Mouse (Mus musculus) embryo, embryonic 9.5 days (tissue): ENCODE data around the gene Pcdh9.

Experiments
- DNase-seq: peaks from one replicate; pipeline ENCODE4 v3.0.0-alpha.2; 2017; ENCODE audit errors: extremely low spot score

Pcdh9 gene

GRCm38 (mm10) chr14:93794530-93794929 is 95.9 kb downstream of the Pcdh9 start:
- no peak for DNase-seq

GRCm38 (mm10) chr14:93786234-93786633 is 104.2 kb downstream of the Pcdh9 start:
- DNase-seq, result no peak

DNA sequence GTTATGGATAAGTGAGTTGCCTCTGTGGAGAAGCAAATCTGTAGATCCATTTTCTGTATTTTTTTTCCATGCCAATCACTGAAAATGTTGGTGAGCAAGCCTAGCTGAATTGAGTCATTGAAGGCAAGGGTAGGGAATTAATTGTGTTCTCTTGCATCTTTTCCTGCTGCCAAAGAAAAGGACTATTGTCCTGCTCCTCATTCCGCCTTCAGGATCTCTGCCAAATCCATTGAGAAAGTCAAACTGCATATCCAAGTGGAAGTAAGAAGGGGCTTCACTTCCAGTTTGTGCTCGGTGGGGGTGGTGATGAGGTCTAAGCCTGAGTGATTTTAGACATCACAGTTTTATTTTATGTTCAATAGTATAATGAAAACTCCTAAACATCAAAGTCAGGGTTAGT is 105.4 kb downstream of the Pcdh9 start:
- no peak for DNase-seq

GRCm38 (mm10) chr14:93762855-93763254 is 127.6 kb downstream of the Pcdh9 start:
- no peak for DNase-seq

- no peak for DNase-seq
Observed at GRCm38 (mm10) chr14:93734077-93734673, 156.3 kb downstream of the Pcdh9 start.

- DNase-seq, result no peak
Observed at GRCm38 (mm10) chr14:93725798-93726197, 164.7 kb downstream of the Pcdh9 start.

GRCm38 (mm10) chr14:93719208-93719607 is 171.3 kb downstream of the Pcdh9 start:
- DNase-seq, result no peak

DNA sequence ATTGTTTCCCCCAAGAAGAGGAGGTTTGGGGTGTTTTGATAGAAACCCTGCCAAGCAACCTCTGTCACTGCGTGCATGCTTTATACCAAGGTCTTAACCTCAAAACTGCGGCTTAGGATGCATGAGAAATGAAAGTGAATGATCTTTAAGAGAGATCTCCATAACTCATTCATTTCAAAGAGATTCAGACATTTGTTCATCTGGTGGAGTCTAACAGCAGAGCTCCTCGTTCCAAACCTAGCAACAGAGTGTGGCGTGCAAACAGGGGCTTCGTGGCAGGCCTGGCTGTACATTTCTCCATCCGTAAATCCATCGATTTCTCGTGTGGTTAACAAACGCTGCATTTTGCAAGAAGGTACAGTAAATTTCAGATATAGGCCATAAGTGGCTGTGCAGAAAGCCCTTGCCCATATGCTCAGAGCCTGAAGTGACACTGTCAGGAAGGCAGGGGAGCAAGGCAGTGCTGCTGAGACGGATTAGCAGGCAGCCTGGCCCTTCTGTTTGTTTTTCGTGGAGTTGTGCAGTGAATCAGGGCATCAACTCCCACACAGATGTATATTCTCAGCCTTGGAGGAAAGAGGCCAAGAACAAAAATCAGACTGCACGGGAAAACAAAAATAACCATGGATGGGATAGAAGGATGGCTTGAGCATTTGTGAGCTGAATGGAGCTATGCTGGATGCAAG is 177.1 kb downstream of the Pcdh9 start:
- DNase-seq, result no peak

GRCm38 (mm10) chr14:93708651-93709050 is 181.8 kb downstream of the Pcdh9 start:
- DNase-seq, result no peak

GRCm38 (mm10) chr14:93701385-93702101 is 188.9 kb downstream of the Pcdh9 start:
- no peak for DNase-seq

- no peak for DNase-seq
Observed at GRCm38 (mm10) chr14:93700916-93701315, 189.6 kb downstream of the Pcdh9 start.

DNA sequence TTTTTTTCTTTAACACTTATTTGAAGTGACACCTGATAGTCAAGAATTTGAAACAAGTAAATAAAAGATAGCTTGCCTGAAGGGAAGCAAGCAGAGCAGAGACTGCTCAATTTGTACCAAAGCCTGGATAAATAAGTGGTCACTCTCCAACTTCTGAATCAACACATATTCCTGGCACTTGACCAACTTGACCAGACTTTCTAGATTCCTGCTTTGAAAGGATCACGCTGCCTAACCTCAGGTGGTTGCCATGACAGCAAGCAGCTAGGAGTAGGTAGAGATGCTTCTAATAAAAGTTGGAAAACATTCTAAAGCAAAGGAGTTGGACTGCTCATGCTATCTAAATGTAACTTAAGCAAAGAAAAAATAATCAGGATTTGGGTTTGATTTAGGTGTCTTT is 205.8 kb downstream of the Pcdh9 start:
- DNase-seq, result no peak

GRCm38 (mm10) chr14:93675273-93676068 is 215.0 kb downstream of the Pcdh9 start:
- DNase-seq, result no peak

GRCm38 (mm10) chr14:93653986-93654757 is 236.3 kb downstream of the Pcdh9 start:
- no peak for DNase-seq

DNA sequence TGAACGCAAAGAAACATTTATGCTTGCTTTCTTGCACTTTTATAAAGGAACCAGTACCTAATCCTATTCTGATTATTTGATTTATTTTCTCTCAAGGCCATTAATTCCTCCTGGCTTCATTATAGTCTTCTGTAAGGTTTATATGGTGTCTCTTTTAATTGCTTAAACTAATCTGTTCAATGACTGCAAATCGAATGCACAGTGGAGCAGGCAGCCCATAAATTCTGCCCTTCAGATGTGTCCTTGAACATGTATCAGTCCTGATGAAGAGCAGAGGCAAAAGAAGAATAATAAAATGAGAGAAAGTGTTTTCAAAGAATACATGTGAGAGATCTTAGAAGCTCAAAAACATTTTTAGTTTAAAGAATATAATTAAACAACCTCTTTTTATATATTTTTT is 263.2 kb downstream of the Pcdh9 start:
- no peak for DNase-seq

DNA sequence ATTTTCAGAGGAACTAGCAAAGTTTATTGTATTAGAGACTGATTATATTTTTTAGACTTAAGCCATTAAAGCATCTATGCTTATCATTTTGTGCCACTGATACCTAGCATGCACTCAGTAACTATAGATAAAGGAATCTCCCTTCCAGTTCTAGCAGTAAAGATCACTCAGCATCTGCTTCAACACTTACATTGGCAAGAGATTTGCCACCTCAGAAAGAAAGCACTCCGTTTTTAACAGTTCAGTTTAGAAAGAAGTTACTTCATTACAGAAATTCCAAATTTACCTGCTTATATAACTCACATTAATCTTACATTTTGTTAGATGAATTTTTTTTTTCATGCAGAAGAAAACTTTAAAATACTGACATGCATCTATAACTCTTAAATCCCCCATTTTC is 266.3 kb downstream of the Pcdh9 start:
- no peak for DNase-seq

GRCm38 (mm10) chr14:93621211-93621610 is 269.3 kb downstream of the Pcdh9 start:
- DNase-seq, result no peak

DNA sequence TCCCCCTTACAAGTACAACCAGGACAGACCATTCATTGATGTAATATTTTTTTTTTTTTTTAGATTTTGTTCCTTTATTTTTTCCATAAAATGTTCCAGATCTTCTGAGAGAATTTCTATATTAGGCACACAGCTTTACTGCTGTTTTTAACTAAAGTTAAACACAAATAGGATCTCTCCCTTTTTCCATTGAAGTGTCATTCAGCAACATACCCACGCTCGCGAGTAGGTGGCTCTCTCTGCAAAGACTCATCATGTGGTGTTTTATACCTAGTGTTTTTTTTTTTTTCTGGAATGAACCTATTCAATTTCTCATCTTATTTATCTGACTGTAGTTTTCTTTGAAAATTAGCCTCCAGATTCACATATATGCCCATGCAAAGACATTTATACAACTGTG is 282.9 kb downstream of the Pcdh9 start:
- DNase-seq, result no peak

DNA sequence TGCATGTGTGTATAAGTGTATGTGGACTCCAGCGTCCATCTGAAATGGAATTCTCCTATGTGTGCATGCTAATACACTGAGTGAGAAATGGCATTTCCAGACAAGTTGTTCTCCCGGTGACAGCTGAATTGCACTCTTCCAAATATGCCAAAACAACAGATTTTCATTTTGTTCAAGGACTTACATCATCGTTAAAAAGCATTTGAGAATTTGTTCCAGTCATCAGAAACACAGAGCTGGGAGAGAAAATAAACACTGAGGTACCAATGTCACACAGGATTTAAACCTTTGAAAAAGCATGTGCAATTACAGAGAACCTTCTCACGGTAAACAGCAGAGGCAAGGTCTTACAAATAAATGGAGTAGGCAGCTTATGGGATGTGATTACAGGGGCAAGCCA is 290.5 kb downstream of the Pcdh9 start:
- DNase-seq, result no peak

GRCm38 (mm10) chr14:93585432-93586024 is 305.0 kb downstream of the Pcdh9 start:
- no peak for DNase-seq

DNA sequence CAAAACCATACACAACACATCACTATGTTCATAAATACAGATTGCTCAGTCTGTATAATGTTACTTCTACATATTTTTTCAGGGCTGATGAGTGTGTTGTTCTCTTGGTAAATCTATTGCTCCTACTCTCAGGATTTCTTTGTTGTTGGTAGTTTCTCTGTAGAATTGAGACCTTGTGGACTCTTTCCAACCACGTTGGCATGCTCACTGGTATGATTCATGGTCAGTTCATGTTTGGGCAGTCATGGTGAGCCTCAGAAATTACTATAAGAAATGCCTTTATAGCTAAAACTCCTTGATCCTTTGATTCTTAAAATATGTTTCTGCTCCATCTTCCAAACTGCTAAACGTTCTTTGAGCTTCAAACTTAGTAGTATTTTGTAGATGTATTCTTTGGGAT is 326.1 kb downstream of the Pcdh9 start:
- DNase-seq, result no peak
